Mouse (Mus musculus) kidney, postnatal 25 days (tissue): Measurements from ENCODE around the gene Pard6b.
A peak's percentile ranks its signal among the peaks of the same experiment; 100 is the strongest.
"Not testable (repeated sequence)": the region's sequence is repeated elsewhere in the genome, so short reads cannot be mapped to it uniquely, and the experiment has no call there.

Source experiments
- DNase-seq, 2 experiments: peaks; one replicate each; pipeline ENCODE4 v3.0.0; 2021; ENCODE audit warnings: mixed read lengths in 2 of 2

Pard6b gene

GRCm38 (mm10) chr2:168080431-168081246 lies at the start of gene Pard6b:
Gene Pard6b (plus strand): TSS chr2:168081004.
- DNase-seq: peak; percentile 97 to 98

GRCm38 (mm10) chr2:168031842-168032241 lies 49.0 kb upstream of the Pard6b start:
- no peak for DNase-seq

GRCm38 (mm10) chr2:168033905-168034304 lies 46.9 kb upstream of the Pard6b start:
- DNase-seq: no peak

- DNase-seq: no peak
Measured at GRCm38 (mm10) chr2:168035907-168036306, 44.9 kb upstream of the Pard6b start.

- DNase-seq: peak; percentile 40 to 60
Measured at GRCm38 (mm10) chr2:168037063-168037462, 43.7 kb upstream of the Pard6b start.

- DNase-seq: peak; percentile 33 to 66
Measured at GRCm38 (mm10) chr2:168040751-168041150, 40.1 kb upstream of the Pard6b start.

- no peak for DNase-seq
Measured at GRCm38 (mm10) chr2:168042019-168042418, 38.8 kb upstream of the Pard6b start.

GRCm38 (mm10) chr2:168044681-168045287 lies 36.0 kb upstream of the Pard6b start:
- peak; percentile 72 to 83 for DNase-seq

GRCm38 (mm10) chr2:168045357-168045756 lies 35.4 kb upstream of the Pard6b start:
- peak; percentile 21 to 58 for DNase-seq

GRCm38 (mm10) chr2:168045771-168046170 lies 35.0 kb upstream of the Pard6b start:
- peak; percentile 61 to 81 for DNase-seq

GRCm38 (mm10) chr2:168046467-168046866 lies 34.3 kb upstream of the Pard6b start:
- DNase-seq: peak in 1 of 2 experiments; percentile 32

GRCm38 (mm10) chr2:168049002-168049635 lies 31.7 kb upstream of the Pard6b start:
- DNase-seq: peak; percentile 37 to 59

- DNase-seq: peak; percentile 68 to 81
Measured at GRCm38 (mm10) chr2:168050000-168050942, 30.5 kb upstream of the Pard6b start.

- DNase-seq: no peak
Measured at GRCm38 (mm10) chr2:168052156-168052555, 28.6 kb upstream of the Pard6b start.

GRCm38 (mm10) chr2:168052689-168053088 lies 28.1 kb upstream of the Pard6b start:
- peak; percentile 76 to 79 for DNase-seq

- no peak for DNase-seq
Measured at GRCm38 (mm10) chr2:168054142-168054541, 26.7 kb upstream of the Pard6b start.

GRCm38 (mm10) chr2:168055910-168056665 lies 24.7 kb upstream of the Pard6b start:
- no peak for DNase-seq

GRCm38 (mm10) chr2:168056666-168056933 lies 24.2 kb upstream of the Pard6b start:
- no peak for DNase-seq

- not testable (repeated sequence) for DNase-seq
Measured at GRCm38 (mm10) chr2:168057876-168058275, 22.9 kb upstream of the Pard6b start.

- DNase-seq: peak in 1 of 2 experiments; percentile 68
Measured at GRCm38 (mm10) chr2:168058488-168059199, 22.2 kb upstream of the Pard6b start.

- no peak for DNase-seq
Measured at GRCm38 (mm10) chr2:168059200-168059790, 21.5 kb upstream of the Pard6b start.
